Mouse (Mus musculus) c-Kit-positive CD71-positive TER-119-negative erythroid progenitor cells, embryonic 14.5 days (primary cell): Measurements from ENCODE around the gene Psme4.
A peak's percentile ranks its signal among the peaks of the same experiment; 100 is the strongest.
"Not testable (repeated sequence)": the region's sequence is repeated elsewhere in the genome, so short reads cannot be mapped to it uniquely, and the experiment has no call there.

Experiments
- DNase-seq: peaks from one replicate; pipeline ENCODE4 v3.0.0-alpha.2; 2013; ENCODE audit warnings: low read depth

Gene Psme4

DNA sequence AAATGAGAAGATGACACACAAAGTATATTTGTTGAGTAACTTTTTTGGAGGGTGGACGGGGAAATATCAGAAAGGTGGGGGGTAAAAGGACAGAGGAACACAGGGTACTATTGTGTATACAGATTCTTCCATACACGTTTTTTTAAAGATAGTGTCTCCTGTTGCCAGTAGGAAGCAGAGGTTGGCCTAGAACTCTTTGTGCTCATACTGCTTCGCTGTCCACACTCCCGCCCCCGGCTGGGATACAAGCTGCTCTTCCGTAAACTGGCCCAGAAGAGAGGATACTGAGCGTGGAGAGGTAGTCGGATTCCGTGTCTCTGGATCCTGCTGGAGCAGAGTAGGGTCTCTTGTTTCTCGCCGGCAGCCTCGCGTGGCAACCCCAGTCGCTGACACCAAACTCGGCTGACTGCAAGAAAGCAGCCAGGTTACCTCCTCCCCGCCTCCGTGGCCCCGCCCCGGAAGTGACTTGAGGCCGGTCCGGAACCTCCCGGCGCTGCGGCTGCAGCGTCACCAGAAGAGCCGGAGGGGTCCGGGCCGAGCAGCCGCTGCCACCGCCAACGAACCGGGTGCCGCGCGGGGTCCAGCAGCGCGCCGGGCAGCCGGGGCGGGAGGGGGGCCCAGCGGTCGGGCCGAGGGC, at the start of gene Psme4:
Psme4 (plus strand) TSS at position 460 of the 637 bp plus-strand sequence.
- peak; percentile 90 for DNase-seq

DNA sequence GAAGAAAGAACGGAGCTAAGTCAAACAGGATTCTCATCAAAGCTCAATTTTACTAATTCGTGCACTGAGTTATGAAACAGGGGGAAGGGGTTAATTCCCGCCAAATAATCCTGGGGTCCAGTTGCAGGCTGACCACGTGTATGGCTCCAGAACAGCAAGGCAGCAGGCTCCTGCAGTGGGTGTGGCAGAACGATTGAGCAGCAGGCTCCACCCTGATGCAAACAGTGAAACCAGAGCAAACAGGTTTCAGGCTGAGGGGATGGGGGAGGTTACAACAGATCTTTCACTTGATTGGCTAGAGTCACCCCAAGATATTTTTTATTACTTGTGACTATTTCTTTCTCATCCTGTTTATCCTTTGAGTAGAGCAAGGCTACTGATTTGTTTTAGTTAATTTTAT, 48.1 kb upstream of the Psme4 start:
- DNase-seq = no peak

- no peak for DNase-seq
Measured at GRCm38 (mm10) chr11:30730721-30731120, 40.8 kb upstream of the Psme4 start.

GRCm38 (mm10) chr11:30733376-30733775, 38.1 kb upstream of the Psme4 start:
- no peak for DNase-seq

- no peak for DNase-seq
Measured at GRCm38 (mm10) chr11:30743991-30744390, 27.5 kb upstream of the Psme4 start.

GRCm38 (mm10) chr11:30748938-30749337, 22.6 kb upstream of the Psme4 start:
- no peak for DNase-seq

DNA sequence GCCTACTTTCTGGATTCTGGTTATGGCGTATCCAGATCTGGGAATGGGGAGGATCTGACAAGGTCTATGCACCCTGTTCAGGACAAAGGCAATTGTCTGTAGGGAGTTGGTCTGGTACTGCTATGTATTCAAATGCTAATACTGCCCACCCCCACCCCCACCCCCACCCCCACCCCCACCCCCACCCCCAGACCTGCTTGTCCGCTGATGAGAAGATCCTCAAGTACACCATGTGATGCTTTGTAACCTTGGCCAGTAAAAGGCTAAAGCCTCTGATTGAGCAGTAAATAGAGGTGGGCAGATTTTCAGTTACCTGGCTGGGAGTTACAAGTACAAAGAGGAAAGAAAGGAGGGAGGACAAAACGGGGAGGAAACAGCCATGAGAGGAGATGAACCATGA, 21.9 kb upstream of the Psme4 start:
- DNase-seq = no peak

DNA sequence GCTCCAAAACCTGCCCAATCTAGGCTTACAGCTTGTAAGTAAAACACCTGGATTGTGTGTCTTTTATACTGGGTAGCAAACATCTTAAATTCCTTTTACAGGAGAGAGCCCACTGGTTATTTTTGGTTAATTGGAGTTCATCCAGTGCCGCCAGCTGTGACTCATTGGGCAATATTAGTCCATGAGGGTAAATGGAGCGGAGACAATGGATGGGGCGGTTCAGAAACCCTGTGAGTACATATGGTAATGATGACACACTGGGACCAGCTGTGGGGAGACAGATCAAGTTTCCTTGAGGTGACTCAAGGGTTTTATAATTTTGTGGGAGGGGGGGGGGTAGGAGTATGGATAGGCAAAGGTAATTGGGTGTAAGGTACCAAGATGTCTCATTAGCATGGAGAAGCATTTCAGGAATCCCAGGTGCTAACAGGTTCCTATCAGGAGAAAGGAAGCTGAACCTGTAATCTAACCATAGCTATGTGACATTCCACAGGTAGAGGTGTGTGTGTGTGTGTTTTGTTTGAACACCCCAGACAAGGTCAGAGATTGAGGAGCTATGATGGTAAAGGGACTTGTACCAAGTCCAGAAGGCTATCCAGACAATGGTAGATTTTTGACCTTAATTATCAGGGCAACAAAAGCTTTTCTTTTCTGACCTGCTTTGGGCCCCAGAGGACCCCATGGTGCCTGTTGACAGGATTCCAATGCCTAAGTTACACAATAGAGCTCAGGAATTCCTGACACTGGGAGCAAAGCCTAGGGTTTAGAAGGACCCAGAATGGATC, 21.3 kb upstream of the Psme4 start:
- DNase-seq = no peak

GRCm38 (mm10) chr11:30752956-30753355, 18.6 kb upstream of the Psme4 start:
- no peak for DNase-seq

GRCm38 (mm10) chr11:30754486-30754854, 17.1 kb upstream of the Psme4 start:
- DNase-seq = not testable (repeated sequence)

DNA sequence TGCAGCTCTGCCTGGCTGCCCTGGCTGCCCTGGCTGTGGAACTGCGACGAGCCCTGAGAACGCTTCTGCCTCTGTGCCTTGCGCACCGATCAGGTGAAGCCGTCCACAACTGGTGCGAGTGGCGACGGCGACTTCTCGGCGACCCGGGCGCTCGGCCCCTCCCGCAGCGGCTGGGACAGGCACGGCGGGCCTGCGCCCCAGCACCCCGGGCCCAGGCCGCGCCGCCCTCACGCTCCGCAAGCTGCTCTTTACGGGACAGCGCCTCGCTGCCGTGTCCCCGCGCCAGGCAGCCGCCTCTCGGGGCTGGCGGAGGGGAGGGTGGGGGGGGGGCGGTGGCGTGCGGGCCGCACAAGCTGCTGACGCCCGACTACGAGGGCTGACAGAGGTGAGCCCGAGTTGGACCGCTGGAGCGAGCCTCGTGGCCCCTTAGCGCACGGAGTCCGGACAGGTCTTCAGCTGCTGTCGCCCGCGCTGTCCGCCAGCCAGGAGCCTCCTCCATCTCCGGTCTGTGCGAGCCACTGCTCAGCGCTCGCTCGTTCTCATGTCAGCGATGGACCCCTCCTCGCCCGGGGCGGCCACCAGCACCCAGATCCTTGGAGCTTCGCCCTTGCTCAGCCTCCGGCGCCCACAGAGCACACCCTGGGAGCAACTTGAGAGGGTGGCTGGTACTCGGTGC, 16.5 kb upstream of the Psme4 start:
- no peak for DNase-seq

- no peak for DNase-seq
Measured at GRCm38 (mm10) chr11:30761381-30761780, 10.1 kb upstream of the Psme4 start.

DNA sequence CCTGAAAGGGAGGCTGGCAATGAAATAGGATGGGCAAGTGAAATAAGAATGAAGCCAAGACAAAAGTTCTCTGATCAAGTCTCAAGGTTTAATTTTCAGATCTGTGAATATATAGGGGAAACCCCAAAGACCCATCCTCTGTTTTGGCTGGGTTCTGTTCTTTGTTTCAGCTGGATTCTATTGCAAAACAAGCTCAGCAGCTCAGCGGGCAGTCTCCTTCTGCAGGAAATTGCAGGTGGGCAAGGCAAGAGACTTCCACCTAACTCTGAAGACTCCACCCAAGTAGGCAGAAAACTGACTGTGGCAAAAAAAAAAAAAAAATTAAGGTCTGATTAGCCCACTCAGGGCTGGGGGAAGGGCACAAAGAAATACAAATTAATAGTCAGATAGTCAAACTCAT, 9.6 kb upstream of the Psme4 start:
- no peak for DNase-seq

GRCm38 (mm10) chr11:30765076-30765475, 6.5 kb upstream of the Psme4 start:
- DNase-seq = no peak

DNA sequence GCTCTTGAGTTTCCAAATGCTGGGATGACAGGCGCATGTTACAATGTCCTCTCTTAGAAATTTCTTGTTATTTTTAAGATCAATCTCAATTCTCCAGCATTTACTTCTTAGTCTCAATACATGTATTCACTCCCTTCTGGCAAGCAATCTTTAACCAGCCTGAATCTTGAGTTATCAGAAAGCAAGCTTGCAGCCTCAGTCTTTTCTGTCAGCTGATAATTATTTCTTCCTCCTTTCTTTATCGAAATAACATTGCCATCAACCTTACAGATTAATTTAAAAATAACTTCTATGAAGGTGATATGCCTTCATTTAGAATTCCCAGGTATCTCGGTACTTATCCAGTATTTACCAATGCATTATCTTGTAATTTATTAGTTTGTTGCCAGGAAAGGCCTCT, 709 bp upstream of the Psme4 start:
- no peak for DNase-seq

GRCm38 (mm10) chr11:30771904-30772581, 517 bp downstream of the Psme4 start:
- DNase-seq = peak; percentile 50

DNA sequence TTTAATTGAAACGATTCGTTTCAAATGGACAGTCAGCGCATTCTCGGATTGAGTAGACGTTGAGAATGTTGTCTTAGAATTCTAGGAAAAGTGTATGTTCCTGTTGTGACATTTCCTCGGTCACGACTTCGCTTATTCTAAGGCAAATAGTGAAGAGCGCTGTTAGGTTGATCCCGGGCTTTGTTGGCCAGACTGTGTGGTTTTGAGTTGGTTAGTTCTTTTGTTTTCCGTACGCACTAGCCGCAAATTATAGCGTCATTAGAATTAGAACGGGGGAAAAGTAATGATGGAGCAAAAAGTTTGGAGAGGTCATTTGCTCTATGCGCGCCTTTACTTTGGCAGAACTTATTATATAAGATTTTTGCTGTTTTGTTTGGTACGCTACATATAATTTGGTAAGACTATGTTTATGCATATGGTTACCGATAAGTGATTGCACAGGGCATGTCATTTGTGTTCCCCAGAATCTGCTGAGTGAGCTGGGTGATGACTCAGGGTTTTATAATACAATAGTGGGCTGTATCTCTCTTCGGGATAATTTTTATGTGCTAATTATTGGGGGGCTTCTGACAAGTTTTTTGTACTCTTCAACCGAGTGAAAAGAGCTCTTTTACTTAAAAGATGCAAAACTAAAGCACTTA, 1.4 kb downstream of the Psme4 start:
- peak; percentile 58 for DNase-seq

- DNase-seq = no peak
Measured at GRCm38 (mm10) chr11:30774638-30775037, 3.1 kb downstream of the Psme4 start.

- DNase-seq = no peak
Measured at GRCm38 (mm10) chr11:30777498-30777897, 6.0 kb downstream of the Psme4 start.

DNA sequence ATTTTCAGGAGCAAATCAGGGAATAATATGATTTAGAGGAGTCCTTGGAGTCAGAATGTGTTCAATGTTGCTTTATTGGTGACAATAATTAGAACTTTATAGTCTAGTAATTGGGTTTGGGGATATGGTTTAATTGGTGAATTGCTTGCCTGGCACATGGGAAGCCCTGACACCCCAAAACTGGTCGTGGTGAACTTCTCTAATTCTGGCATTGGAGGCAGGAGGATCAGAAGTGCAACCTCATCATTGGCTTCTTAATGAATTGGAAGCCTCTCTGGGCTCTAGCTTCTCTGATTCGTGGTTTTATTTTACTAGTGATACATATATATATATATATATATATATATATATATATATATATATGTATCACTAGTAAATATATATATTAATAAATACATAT, 9.4 kb downstream of the Psme4 start:
- DNase-seq = no peak

DNA sequence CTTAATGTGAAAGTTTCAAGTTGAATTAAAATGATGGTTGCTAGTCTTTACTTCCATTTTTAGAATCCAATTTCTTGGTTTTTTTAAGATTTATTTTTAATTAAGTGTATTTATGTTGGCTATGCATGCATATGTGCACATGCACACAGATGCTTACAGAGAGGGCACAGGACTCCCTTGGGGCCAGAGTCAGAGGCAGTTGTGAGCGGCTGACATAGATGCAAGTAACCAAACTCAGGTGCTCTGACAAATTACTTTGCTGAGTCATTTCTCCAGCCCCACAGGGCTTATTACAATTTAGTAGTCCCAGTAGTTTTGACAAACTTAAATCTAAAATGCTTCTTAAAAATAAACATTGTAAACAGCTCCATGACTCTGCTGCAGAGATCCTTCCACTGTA, 10.1 kb downstream of the Psme4 start:
- no peak for DNase-seq

- DNase-seq = no peak
Measured at GRCm38 (mm10) chr11:30785497-30785896, 14.0 kb downstream of the Psme4 start.
